Mouse (Mus musculus) adrenal gland, adult 8-10 months (tissue): ENCODE results near the gene Zfp184. TPM values are rescaled to one million over a fixed set of nuclear protein-coding genes. Genes with fewer than 3 reads are reported as not detected.

Experiments used
- microRNA-seq, 2 experiments: library from miRNA; unstranded; fragments of <30 nt; microRNA quantifications; one replicate each; pipeline ENCODE4 v1.2.0; 2022
- total RNA-seq, 4 experiments: library from RNA; stranded (reverse); gene quantifications; 2 replicates each; pipeline ENCODE4 v1.2.4; 2022

Gene Zfp184
- total RNA-seq, 4 experiments from 2014 or later: 1.5 to 6.2 (median 3.6) TPM

Small RNA genes lying within 50 kb of the gene (microRNA-seq; reads per million reads assigned to microRNA genes)
- gene Gm44456: 0.84 to 1.8 reads per million in 2 experiments
- 5.1 to 27.6 reads per million in 2 experiments for gene Mir1983

Other genes with a start within 250 kb of the Zfp184 start
- not detected for gene Olfr1359, start 247.0 kb upstream of the Zfp184 start, total RNA-seq
- 10 to 100 TPM; 19.0 to 38.1 (median 29.8) TPM for gene Hist1h2bl, start 229.0 kb upstream of the Zfp184 start, total RNA-seq
- 1 to 10 TPM; 2.1 to 9.9 (median 7.2) TPM for gene Hist1h2ai, start 228.7 kb upstream of the Zfp184 start, total RNA-seq
- gene Hist1h3h, start 227.4 kb upstream of the Zfp184 start, total RNA-seq: 10 to 100 TPM; 23.6 to 39.6 (median 35.8) TPM
- 1 to 10 TPM; 3.7 to 7.9 (median 5.3) TPM for gene Hist1h2bm, start 223.1 kb upstream of the Zfp184 start, total RNA-seq
- 10 to 100 TPM in 3 of 4 experiments, 1 to 10 TPM in 1; 7.2 to 11.3 (median 10.4) TPM for gene Hist1h4j, start 210.0 kb upstream of the Zfp184 start, total RNA-seq
- gene Hist1h4k, start 194.6 kb upstream of the Zfp184 start, total RNA-seq: 100 to 1,000 TPM in 3 of 4 experiments, 10 to 100 TPM in 1; 68.3 to 123 (median 109) TPM
- 10 to 100 TPM in 1 of 4 experiments, 1 to 10 TPM in 3; 6.2 to 10.4 (median 7.6) TPM for gene Hist1h2ak, start 191.3 kb upstream of the Zfp184 start, total RNA-seq
- 10 to 100 TPM; 10.1 to 17.6 (median 15.3) TPM for gene Hist1h2bn, start 191.0 kb upstream of the Zfp184 start, total RNA-seq
- 10 to 100 TPM; 13.2 to 18.9 (median 15.8) TPM for gene Hist1h1b, start 164.5 kb upstream of the Zfp184 start, total RNA-seq
- gene Hist1h3i, start 161.7 kb upstream of the Zfp184 start, total RNA-seq: 10 to 100 TPM; 45.2 to 52.5 (median 48.0) TPM
- gene Hist1h2an, start 157.9 kb upstream of the Zfp184 start, total RNA-seq: 1 to 10 TPM in 2 of 4 experiments, not detected in 2; 2.7 to 7.2 TPM
- 10 to 100 TPM in 1 of 4 experiments, 1 to 10 TPM in 3; 6.0 to 15.5 (median 8.6) TPM for gene Hist1h2bp, start 157.6 kb upstream of the Zfp184 start, total RNA-seq
- gene Hist1h2bq, start 134.9 kb upstream of the Zfp184 start, total RNA-seq: 10 to 100 TPM; 62.2 to 78.1 (median 68.0) TPM
- gene Hist1h2ao, start 134.6 kb upstream of the Zfp184 start, total RNA-seq: 10 to 100 TPM in 3 of 4 experiments, 1 to 10 TPM in 1; 6.1 to 36.2 (median 24.9) TPM
- gene Hist1h4m, start 133.3 kb upstream of the Zfp184 start, total RNA-seq: 100 to 1,000 TPM; 110 to 175 (median 150) TPM
- gene Hist1h4n, start 112.9 kb upstream of the Zfp184 start, total RNA-seq: 100 to 1,000 TPM in 2 of 4 experiments, 10 to 100 TPM in 2; 56.8 to 227 (median 113) TPM
- 10 to 100 TPM; 19.8 to 45.6 (median 32.3) TPM for gene Hist1h2ap, start 111.6 kb upstream of the Zfp184 start, total RNA-seq
- 10 to 100 TPM; 63.3 to 78.8 (median 69.1) TPM for gene Hist1h2br, start 111.4 kb upstream of the Zfp184 start, total RNA-seq
- not detected for gene Pom121l2, start 36.1 kb downstream of the Zfp184 start, total RNA-seq
- gene Prss16, start 64.6 kb downstream of the Zfp184 start, total RNA-seq: under 1 TPM in 2 of 4 experiments, not detected in 2; 0.63 to 0.70 TPM
- gene Hist1h2ah, start 90.5 kb downstream of the Zfp184 start, total RNA-seq: 10 to 100 TPM in 2 of 4 experiments, 1 to 10 TPM in 1, not detected in 1; 6.0 to 18.5 (median 12.6) TPM
- gene Hist1h2bk, start 90.8 kb downstream of the Zfp184 start, total RNA-seq: 10 to 100 TPM; 22.5 to 31.6 (median 25.4) TPM
- 10 to 100 TPM; 42.6 to 80.0 (median 56.7) TPM for gene Hist1h4i, start 96.3 kb downstream of the Zfp184 start, total RNA-seq
- gene Hist1h2ag, start 97.8 kb downstream of the Zfp184 start, total RNA-seq: 10 to 100 TPM in 3 of 4 experiments, 1 to 10 TPM in 1; 8.7 to 18.8 (median 13.1) TPM
- gene Hist1h2bj, start 98.1 kb downstream of the Zfp184 start, total RNA-seq: 10 to 100 TPM; 14.2 to 31.0 (median 21.9) TPM
- gene Vmn1r188, start 139.3 kb downstream of the Zfp184 start, total RNA-seq: not detected
- not detected for gene Vmn1r189, start 160.7 kb downstream of the Zfp184 start, total RNA-seq
- not detected for gene Vmn1r191, start 238.9 kb downstream of the Zfp184 start, total RNA-seq
- not detected for gene Vmn1r192, start 246.0 kb downstream of the Zfp184 start, total RNA-seq